Mouse (Mus musculus) forebrain, embryonic 16.5 days (tissue): ENCODE measurements around the gene Ggta1. TPM values are rescaled to one million over a fixed set of nuclear protein-coding genes. Genes with fewer than 3 reads are reported as not detected.

Source experiments
- ATAC-seq: fragments of 200-750 bp; cut with Nextera tagmentation; 2 replicates; pipeline ENCODE4 v1.8.0; 2017; ENCODE audit warnings: mild to moderate bottlenecking, moderate library complexity
- H3K27ac ChIP-seq: fragments of 300-500 bp; sonication (generic); 2 replicates; pipeline ENCODE4 v1.5.1; 2014; ENCODE audit warnings: low read length, control low read depth
- H3K27me3 ChIP-seq: fragments of 300-500 bp; sonication (generic); replicated peaks from 2 replicates; pipeline ENCODE4 v1.6.1; 2014; ENCODE audit warnings: low read length; ENCODE audit not compliant: control insufficient read depth, insufficient read depth
- H3K36me3 ChIP-seq: fragments of 300-500 bp; sonication (generic); 2 replicates; pipeline ENCODE4 v1.6.1; 2014; ENCODE audit not compliant: control insufficient read depth, insufficient read depth
- H3K4me1 ChIP-seq: fragments of 300-500 bp; sonication (generic); replicated peaks from 2 replicates; pipeline ENCODE4 v1.6.1; 2014; ENCODE audit warnings: low read length; ENCODE audit not compliant: control insufficient read depth, insufficient read depth
- H3K4me2 ChIP-seq: fragments of 300-500 bp; sonication (generic); 2 replicates; pipeline ENCODE4 v1.6.1; 2014; ENCODE audit warnings: mild to moderate bottlenecking, low read length, control low read depth
- H3K4me3 ChIP-seq: fragments of 300-500 bp; sonication (generic); replicated peaks from 2 replicates; pipeline ENCODE4 v1.5.1; 2014; ENCODE audit warnings: mild to moderate bottlenecking, low read length, control low read depth
- H3K9ac ChIP-seq: fragments of 300-500 bp; sonication (generic); replicated peaks from 2 replicates; pipeline ENCODE4 v1.6.1; 2014; ENCODE audit warnings: low read depth, low read length, control low read depth
- H3K9me3 ChIP-seq: fragments of 300-500 bp; sonication (generic); 2 replicates; pipeline ENCODE4 v1.6.1; 2016; ENCODE audit warnings: low read length; ENCODE audit not compliant: control insufficient read depth
- WGBS: fragments of 180-500 bp; shearing (Covaris S2); extraction: QIAGEN DNeasy Blood & Tissue Kit; methylation state at CpG from one replicate; pipeline ENCODE4 v1.1.7; 2014; 5-methylcytosine and 5-hydroxymethylcytosine counted together
- polyA plus RNA-seq: library from polyadenylated mRNA; unstranded; fragments of >200 nt; fragmentation: Nextera tagmentation; extraction: Ambion mirVana; gene quantifications from 2 replicates; pipeline ENCODE4 v1.2.1, GENCODE M21; 2015

Ggta1 gene
- polyA plus RNA-seq, 1 experiment from 2014 or later, result 4.1 TPM

DNA sequence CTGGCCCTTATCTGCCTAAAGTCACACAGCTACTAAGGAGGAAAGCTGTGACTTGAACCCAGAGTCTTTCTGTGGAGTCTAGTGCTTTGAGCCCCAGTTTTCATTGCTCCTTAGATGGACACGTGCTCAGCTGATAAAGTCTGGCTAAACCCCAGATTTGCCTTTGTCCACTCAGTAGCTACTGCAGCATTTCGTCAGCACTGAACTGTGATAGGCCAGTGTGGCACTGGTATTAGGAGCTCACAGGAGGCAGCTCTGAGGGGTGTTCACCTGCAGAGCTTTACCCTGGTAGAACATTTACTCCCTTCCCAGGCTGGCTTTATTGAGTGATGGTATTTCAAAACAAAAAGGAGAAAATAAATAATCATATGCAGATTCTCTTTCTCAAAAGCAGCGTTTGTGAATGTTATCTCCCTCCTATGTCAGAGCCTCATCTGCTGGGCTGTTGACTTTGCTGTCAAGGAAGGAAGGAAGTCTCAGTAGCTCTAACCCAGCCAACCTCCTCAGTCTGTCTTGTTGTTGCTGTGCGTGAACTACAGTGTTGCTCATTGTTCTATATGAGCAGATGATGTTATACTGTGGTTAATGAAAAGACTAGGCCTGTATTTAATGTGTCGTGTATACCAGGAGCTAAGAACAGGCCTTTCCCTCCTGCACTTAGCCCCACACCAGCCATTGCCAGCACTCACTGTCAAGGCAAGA, 54.5 kb downstream of the Ggta1 start:
- ATAC-seq, result no peak
- Histone ChIP-seq H3K27ac (no peak overlapping the region), H3K4me1 (no peaks in the 10 kb centered on the region), H3K4me3 (no peak overlapping the region), H3K9me3 (no peaks in the 10 kb centered on the region), H3K4me2 (no peak overlapping the region), H3K36me3 (no peaks in the 10 kb centered on the region), H3K9ac (no peak overlapping the region), H3K27me3 (no peaks in the 10 kb centered on the region)
- WGBS, result 80% methylated on average over 5 of the region's 5 CpGs

DNA sequence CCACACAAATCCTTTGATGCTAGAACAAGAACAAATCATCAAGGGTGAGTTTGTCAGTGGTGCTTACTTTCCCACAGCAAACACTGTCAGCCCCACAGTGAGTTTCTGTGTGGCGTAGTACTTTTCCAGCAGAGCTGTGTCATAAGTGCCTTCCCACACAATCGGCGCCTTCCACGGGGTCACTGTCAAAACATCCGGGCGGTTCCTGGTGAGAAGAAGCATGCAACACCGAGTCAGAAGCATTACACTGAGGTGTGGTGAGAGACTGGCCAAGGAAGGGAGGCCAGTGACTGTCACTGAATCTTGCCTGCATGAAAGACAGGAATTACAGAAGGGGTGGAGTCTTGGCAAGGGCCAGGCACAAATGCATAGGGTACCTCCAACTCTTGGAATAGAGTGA, 55.2 kb downstream of the Ggta1 start:
- WGBS, result 81% methylated on average over 7 of the region's 7 CpGs
- no peaks in the 10 kb centered on the region for H3K4me1 ChIP-seq
- no peak for ATAC-seq

DNA sequence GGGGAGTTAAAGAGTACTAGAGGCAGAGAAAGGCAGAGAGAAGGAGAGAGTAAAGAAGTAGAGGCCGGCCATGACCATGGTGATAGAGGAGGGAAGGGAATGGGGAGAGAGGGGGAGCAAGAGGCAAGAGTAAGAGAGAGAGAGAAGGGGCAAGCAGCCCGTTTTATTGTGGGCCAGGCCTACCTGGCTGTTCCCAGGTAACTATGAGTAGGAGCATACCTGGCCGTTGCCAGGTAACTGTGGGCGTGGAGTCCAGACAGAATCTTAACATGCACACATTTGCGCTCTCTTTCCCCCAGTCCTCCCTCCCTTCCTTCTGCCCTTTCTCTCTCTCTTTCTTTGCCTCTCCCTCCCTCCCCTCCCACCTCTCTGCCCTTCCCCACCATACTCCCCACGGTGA, 55.8 kb downstream of the Ggta1 start:
- Histone ChIP-seq H3K27ac (no peak overlapping the region), H3K9ac (no peak overlapping the region), H3K27me3 (no peaks in the 10 kb centered on the region), H3K4me2 (no peak overlapping the region), H3K4me1 (no peaks in the 10 kb centered on the region), H3K9me3 (no peaks in the 10 kb centered on the region), H3K4me3 (no peak overlapping the region), H3K36me3 (no peaks in the 10 kb centered on the region)
- WGBS, result 80% methylated on average over 6 of the region's 6 CpGs
- ATAC-seq, result no peak

More for the DNA sequence above, 55.2 kb downstream of the Ggta1 start:
- Histone ChIP-seq H3K9me3 (no peaks in the 10 kb centered on the region), H3K27me3 (no peaks in the 10 kb centered on the region), H3K9ac (no peak overlapping the region), H3K27ac (no peak overlapping the region), H3K4me2 (no peak overlapping the region), H3K4me3 (no peak overlapping the region), H3K36me3 (no peaks in the 10 kb centered on the region)

DNA sequence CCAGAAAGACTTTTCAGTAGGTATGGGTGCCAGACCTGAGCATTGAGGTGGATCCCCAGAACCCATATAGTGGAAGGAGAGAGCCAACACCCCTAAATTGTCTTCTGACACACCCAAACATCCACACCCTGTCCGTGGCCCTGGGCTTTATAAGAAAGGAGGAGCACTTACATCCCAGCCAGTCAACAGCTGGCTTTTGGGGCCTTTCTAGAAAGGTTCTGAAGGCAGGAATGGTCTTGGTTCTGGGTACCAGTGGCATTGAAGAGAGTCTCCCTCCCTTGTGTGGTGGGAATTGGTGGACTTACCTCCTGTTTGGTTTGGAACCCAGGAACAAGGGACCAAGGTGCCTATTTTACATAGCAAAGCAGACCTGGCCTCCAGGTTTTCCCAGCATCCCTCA, 56.4 kb downstream of the Ggta1 start:
- no peaks in the 10 kb centered on the region for H3K27me3 ChIP-seq
- H3K4me3 ChIP-seq, result no peak overlapping the region
- no peak overlapping the region for H3K27ac ChIP-seq
- H3K4me2 ChIP-seq, result no peak overlapping the region
- H3K36me3 ChIP-seq, result no peaks in the 10 kb centered on the region
- no peak overlapping the region for H3K9ac ChIP-seq
- no peak for ATAC-seq
- no peaks in the 10 kb centered on the region for H3K4me1 ChIP-seq
- no peaks in the 10 kb centered on the region for H3K9me3 ChIP-seq
- 58% methylated on average over 1 of the region's 1 CpGs for WGBS

DNA sequence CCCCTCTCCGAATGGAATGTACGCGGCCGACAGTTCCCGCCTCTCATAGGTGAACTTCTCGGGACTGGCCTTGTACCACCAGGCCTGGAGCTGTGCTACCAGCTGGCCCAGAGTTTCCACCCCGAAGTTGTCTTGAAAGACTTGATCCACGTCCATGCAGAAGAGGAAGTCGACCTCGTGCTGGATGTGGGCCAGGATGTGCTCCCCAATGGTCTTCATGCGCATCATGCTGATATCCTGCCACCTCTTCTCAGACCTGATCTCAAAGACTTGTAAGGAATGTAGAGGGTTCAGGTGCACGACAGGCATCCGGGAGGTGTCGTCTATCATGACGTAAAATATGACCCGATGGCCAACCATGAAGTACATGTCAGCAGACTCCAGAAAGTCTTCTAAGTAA, 60.6 kb downstream of the Ggta1 start:
- Histone ChIP-seq H3K4me3 (no peak overlapping the region), H3K4me1 (no peaks in the 10 kb centered on the region), H3K27me3 (no peaks in the 10 kb centered on the region), H3K36me3 (no peaks in the 10 kb centered on the region), H3K9ac (no peak overlapping the region), H3K27ac (no peak overlapping the region), H3K9me3 (no peaks in the 10 kb centered on the region), H3K4me2 (no peak overlapping the region)
- no peak for ATAC-seq
- 91% methylated on average over 16 of the region's 16 CpGs for WGBS

DNA sequence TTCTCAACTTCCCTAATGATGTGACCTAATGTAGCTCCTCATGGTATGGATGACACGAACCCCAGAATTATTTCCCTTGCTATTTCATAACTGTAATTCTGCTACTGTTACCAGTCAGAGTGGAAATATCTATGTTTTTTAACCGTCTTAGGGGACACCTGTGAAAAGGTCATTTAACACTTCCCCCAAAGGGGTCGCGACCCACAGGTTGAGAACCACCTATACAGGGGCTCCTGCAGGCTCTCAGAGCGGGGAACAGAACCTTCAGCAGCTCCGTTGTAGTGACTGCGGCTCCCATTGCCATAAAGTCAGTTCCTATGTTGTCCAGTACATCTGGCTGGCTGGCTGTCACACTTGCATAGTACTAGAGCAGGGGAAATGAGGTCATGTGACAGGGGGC, 62.3 kb downstream of the Ggta1 start:
- Histone ChIP-seq H3K36me3 (no peaks in the 10 kb centered on the region), H3K27me3 (no peaks in the 10 kb centered on the region), H3K9me3 (no peaks in the 10 kb centered on the region), H3K4me1 (no peaks in the 10 kb centered on the region), H3K4me2 (no peak overlapping the region), H3K4me3 (no peak overlapping the region), H3K9ac (no peak overlapping the region), H3K27ac (no peak overlapping the region)
- WGBS, result 87% methylated on average over 7 of the region's 7 CpGs
- ATAC-seq, result no peak

DNA sequence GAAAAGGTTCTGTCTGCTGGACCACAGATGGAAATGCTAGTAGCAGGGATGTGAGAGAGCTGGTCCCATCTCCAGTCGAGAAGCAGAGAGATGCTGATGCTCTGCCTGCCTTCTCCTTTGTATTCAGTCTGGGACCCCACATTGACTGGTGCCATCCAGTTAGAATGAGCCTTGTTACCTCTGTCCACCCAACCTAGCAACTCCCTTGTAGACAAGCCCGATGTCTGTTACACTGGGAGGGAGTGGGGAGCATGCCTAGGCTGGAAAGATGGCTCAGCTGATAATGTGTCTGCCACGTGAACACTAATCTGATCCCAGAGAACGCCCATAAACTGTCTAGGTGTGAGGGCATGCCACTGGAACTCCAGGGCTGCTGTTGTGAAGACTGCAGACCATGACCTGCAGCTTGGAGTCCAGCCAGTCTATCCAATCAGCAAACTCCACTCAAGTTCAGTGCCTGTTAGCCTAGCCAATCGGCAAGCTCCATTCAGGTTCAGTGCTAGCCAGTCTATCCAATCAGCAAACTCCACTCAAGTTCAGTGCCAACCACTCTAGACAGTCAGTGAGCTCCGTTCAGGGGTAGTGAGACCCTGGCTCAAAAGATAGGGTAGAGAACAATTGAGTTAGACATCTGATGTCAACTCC, 64.7 kb downstream of the Ggta1 start:
- no peak overlapping the region for H3K4me2 ChIP-seq
- ATAC-seq, result no peak
- no peaks in the 10 kb centered on the region for H3K4me1 ChIP-seq
- H3K9me3 ChIP-seq, result no peaks in the 10 kb centered on the region
- no peak overlapping the region for H3K9ac ChIP-seq
- H3K27me3 ChIP-seq, result no peaks in the 10 kb centered on the region
- WGBS, result 76% methylated on average over 6 of the region's 6 CpGs
- no peak overlapping the region for H3K4me3 ChIP-seq
- no peak overlapping the region for H3K27ac ChIP-seq
- H3K36me3 ChIP-seq, result no peaks in the 10 kb centered on the region

DNA sequence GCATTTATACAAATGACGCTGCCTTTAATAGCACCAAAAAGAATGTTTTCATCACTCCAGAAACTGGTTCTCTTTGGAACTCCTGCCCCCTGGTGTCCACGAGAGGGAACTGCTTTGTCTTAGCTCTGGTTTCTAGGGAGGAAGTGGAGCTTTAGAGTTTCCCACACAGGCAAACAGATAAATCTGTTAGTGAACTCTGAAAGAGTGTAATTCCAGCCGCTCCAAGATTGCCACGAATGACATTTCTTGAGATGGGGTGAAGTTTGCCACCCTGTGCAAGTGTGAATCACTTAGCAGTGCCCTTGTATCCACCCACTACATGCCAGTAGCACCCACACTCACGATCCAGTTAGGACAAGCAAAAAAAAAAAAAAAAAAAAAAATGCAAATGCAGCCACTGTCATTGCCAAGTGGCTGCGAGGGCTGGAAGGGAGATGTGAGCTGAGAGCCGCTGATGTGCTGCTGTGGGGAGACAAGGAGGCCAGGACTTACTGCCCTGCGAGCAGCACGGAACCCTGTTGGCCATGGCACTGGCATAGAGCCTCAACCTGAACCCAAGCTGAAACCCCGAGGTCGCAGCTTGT, 65.3 kb downstream of the Ggta1 start:
- H3K27ac ChIP-seq, result no peak overlapping the region
- H3K9ac ChIP-seq, result no peak overlapping the region
- no peak overlapping the region for H3K4me3 ChIP-seq
- H3K4me2 ChIP-seq, result no peak overlapping the region
- H3K4me1 ChIP-seq, result no peaks in the 10 kb centered on the region
- H3K9me3 ChIP-seq, result no peaks in the 10 kb centered on the region
- ATAC-seq, result peak; percentile 54
- no peaks in the 10 kb centered on the region for H3K27me3 ChIP-seq
- 45% methylated on average over 11 of the region's 11 CpGs for WGBS
- H3K36me3 ChIP-seq, result no peaks in the 10 kb centered on the region

DNA sequence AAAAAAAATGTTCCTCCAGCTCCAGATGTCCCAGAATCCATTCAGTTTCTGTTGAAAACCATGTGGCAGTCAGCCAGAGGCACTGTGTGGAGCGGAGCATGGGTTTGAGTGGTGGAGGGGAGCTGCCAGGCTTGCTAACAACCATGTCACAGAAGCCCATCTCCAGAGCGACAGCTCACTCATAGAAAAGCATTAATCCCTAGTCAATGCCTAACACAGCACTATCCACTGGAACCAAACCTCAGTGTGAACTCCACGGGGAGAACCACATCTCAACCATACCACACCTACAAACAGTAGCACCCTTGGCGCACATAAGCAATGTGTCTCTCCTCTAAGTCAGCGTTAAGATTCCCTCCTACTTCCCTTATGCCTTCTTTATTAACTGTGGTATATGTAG, 65.9 kb downstream of the Ggta1 start, which contains the start of gene 4930402F06Rik:
Gene 4930402F06Rik, minus strand, starts transcription at position 80 of the 400 bp plus-strand sequence.
- 58% methylated on average over 5 of the region's 5 CpGs for WGBS
- no peak within 1 kb of the TSS for H3K9ac ChIP-seq
- no peaks in the 10 kb centered on the region for H3K36me3 ChIP-seq
- no peaks in the 10 kb centered on the region for H3K27me3 ChIP-seq
- H3K4me1 ChIP-seq, result no peaks in the 10 kb centered on the region
- no peak within 1 kb of the TSS for H3K4me3 ChIP-seq
- H3K9me3 ChIP-seq, result no peaks in the 10 kb centered on the region
- H3K4me2 ChIP-seq, result no peak within 1 kb of the TSS
- H3K27ac ChIP-seq, result no peak within 1 kb of the TSS
- ATAC-seq, result no peak; the same call in 1 of the 2 replicates
